Mouse (Mus musculus) cerebellum, postnatal 36 days (tissue): ENCODE data around the gene Tmprss13.

Experiments
- DNase-seq, 2 experiments: peaks; one replicate each; pipeline ENCODE4 v3.0.0; 2021 to 2022; ENCODE audit warnings: mixed read lengths in 2 of 2

Gene Tmprss13

DNA sequence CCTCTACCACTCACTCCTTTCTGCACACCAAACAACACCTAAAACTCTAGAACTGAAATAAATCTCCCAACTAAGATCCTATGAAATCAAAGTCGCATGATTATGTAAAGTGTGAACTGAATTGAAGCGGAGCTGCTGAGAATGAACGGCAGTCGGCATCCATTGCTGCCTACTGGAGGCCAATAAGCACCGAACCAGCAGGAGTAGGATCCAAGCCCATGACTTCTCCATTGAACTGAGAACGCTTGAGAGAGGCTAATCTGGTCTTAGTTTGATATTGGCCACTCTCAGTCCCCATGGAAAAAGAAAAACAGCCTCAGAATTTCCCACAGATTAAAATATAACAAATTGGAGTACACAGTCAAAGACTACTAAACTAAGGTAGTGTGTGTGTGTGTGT lies 65.0 kb downstream of the Tmprss13 start:
- no peak for DNase-seq

DNA sequence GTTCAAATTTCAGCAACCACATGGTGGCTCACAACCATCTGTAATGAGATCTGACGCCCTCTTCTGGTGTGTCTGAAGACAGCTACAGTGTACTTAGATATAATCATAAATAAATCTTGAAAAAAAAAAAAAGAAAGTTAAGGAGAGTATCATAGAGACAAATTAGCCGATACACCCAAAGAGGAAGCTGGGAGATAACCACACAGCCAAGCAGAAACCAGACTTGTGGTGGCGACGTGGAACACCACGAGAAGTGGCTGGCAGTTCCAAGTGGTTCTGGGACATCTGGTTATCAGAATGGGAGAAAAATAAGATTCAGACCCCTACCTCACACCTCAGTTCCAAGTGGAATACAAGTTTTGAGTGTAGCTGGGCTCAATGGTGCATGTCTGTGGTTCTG lies 67.8 kb downstream of the Tmprss13 start:
- no peak for DNase-seq

- peak; percentile 91 to 98 for DNase-seq
Observed at GRCm38 (mm10) chr9:45388385-45388994, 69.6 kb downstream of the Tmprss13 start.

DNA sequence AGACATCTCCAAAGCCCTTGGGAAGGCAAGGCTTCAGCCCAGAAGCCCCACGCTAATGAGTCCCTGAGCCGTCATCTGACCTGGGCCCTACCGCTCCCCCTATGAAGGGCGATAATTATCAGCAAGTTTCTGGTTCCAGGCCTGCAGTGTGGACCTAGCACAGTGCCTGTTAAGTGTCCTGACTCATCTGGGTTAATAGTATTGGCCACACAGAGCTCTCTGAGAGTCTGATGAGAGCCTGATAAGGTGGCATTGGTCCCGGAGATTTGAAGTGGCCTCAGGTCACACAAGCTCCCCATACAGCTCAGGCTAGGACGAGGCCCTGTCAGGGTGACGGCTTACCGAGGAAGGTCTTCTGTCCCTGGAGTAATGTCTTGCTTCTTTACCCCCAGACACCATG lies 70.7 kb downstream of the Tmprss13 start:
- no peak for DNase-seq

- no peak for DNase-seq
Observed at GRCm38 (mm10) chr9:45391299-45391698, 72.4 kb downstream of the Tmprss13 start.

DNA sequence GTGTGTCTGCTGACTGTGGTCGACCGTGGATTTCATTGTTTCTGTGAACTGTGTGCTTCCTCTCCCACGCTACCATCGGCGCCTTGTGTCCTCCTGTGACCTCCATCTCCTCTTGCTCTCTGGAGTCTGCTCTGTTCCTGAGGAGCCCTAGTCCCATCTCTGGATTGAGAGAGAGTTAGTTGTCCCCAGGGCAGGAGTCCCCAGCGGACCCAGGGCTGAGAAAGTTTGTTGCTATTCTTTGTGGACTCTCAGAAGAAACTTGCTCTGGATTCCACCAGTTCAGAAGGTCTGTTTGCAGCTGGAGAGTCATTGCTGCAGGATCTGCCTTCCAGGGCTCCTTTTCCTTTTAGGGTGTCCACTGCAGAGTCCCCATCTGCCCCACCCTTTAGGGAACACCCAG lies 76.3 kb downstream of the Tmprss13 start:
- no peak for DNase-seq

- DNase-seq = no peak
Observed at GRCm38 (mm10) chr9:45395796-45396195, 76.9 kb downstream of the Tmprss13 start.
